Mouse (Mus musculus): Measurements from ENCODE around the gene Lrrc75b.

The Lrrc75b gene

GRCm38 (mm10) chr10:75566765-75567164, 6.6 kb upstream of the Lrrc75b start:
- peak in 1 of 2 experiments; percentile 3 for DNase-seq

- DNase-seq: peak in 1 of 2 experiments; percentile 60
Measured at GRCm38 (mm10) chr10:75566321-75566720, 6.2 kb upstream of the Lrrc75b start.

GRCm38 (mm10) chr10:75565906-75566305, 5.8 kb upstream of the Lrrc75b start:
- DNase-seq: peak; percentile 75 to 85

GRCm38 (mm10) chr10:75565436-75565835, 5.3 kb upstream of the Lrrc75b start:
- DNase-seq: peak in 1 of 2 experiments; percentile 34

- no peak for DNase-seq
Measured at GRCm38 (mm10) chr10:75564687-75565265, 4.6 kb upstream of the Lrrc75b start.

GRCm38 (mm10) chr10:75562596-75562995, 2.5 kb upstream of the Lrrc75b start:
- no peak for DNase-seq

GRCm38 (mm10) chr10:75561071-75561654, 1.0 kb upstream of the Lrrc75b start, which contains the start of gene Ggt1:
Gene Ggt1 (plus strand): TSS chr10:75561604.
- DNase-seq: no peak

- DNase-seq: no peak
Measured at GRCm38 (mm10) chr10:75560549-75560899, 394 bp upstream of the Lrrc75b start.

- DNase-seq: no peak
Measured at GRCm38 (mm10) chr10:75559041-75559675, 972 bp downstream of the Lrrc75b start.

- DNase-seq: peak in 1 of 2 experiments; percentile 40
Measured at GRCm38 (mm10) chr10:75558515-75558914, 1.6 kb downstream of the Lrrc75b start.

- DNase-seq: peak in 1 of 2 experiments; percentile 54
Measured at GRCm38 (mm10) chr10:75556026-75556425, 4.1 kb downstream of the Lrrc75b start.

GRCm38 (mm10) chr10:75555557-75555956, 4.6 kb downstream of the Lrrc75b start:
- no peak for DNase-seq

GRCm38 (mm10) chr10:75554090-75554489, 6.0 kb downstream of the Lrrc75b start:
- DNase-seq: no peak

GRCm38 (mm10) chr10:75552701-75553450, 7.3 kb downstream of the Lrrc75b start:
- no peak for DNase-seq

- DNase-seq: no peak
Measured at GRCm38 (mm10) chr10:75552106-75552505, 8.0 kb downstream of the Lrrc75b start.

GRCm38 (mm10) chr10:75551175-75551574, 9.0 kb downstream of the Lrrc75b start:
- no peak for DNase-seq

- DNase-seq: peak in 1 of 2 experiments; percentile 43
Measured at GRCm38 (mm10) chr10:75549886-75550285, 10.2 kb downstream of the Lrrc75b start.

GRCm38 (mm10) chr10:75548486-75548885, 11.6 kb downstream of the Lrrc75b start:
- no peak for DNase-seq

- no peak for DNase-seq
Measured at GRCm38 (mm10) chr10:75547901-75548300, 12.2 kb downstream of the Lrrc75b start.

- DNase-seq: no peak
Measured at GRCm38 (mm10) chr10:75536123-75536522, 24.0 kb downstream of the Lrrc75b start.

- no peak for DNase-seq
Measured at GRCm38 (mm10) chr10:75535423-75535822, 24.7 kb downstream of the Lrrc75b start.

- DNase-seq: no peak
Measured at GRCm38 (mm10) chr10:75534934-75535333, 25.2 kb downstream of the Lrrc75b start.

GRCm38 (mm10) chr10:75534216-75534615, 25.9 kb downstream of the Lrrc75b start:
- DNase-seq: no peak

All from kidney, postnatal 4 days (tissue).